Mouse (Mus musculus): ENCODE measurements around the gene Lrrc28.

GRCm38 (mm10) chr7:67622151-67622550 lies 22.9 kb downstream of the Lrrc28 start:
- TF ChIP-seq CTCF (IDR thresholded peaks at IDR 0.05) (no peak), POLR2A (IDR thresholded peaks at IDR 0.05; ENCODE audit: insufficient read depth, low read depth, low read length) (no peak)
